Mouse (Mus musculus) hindbrain, embryonic 16.5 days (tissue): ENCODE measurements at regions not wholly inside any gene's neighbourhood (a gene's known extent, or its start where the extent isn't known, plus 50 kb on each side); places are given as distances from the start of the nearest gene placed in this dataset.

Experiments used
- ATAC-seq: fragments of 200-750 bp; cut with Nextera tagmentation; 2 replicates; pipeline ENCODE4 v1.8.0; 2017; ENCODE audit warnings: moderate TSS enrichment, moderate library complexity
- H3K27ac ChIP-seq: fragments of 300-500 bp; sonication (generic); 2 replicates; pipeline ENCODE4 v1.5.1; 2014; ENCODE audit warnings: low read depth, mild to moderate bottlenecking, control low read depth, low read length, moderate library complexity
- H3K27me3 ChIP-seq: fragments of 300-500 bp; sonication (generic); replicated peaks from 2 replicates; pipeline ENCODE4 v1.6.1; 2014; ENCODE audit warnings: low read length; ENCODE audit not compliant: control insufficient read depth, insufficient read depth
- H3K36me3 ChIP-seq: fragments of 300-500 bp; sonication (generic); 2 replicates; pipeline ENCODE4 v1.6.1; 2014; ENCODE audit warnings: mild to moderate bottlenecking, low read length, moderate library complexity, mixed read lengths; ENCODE audit not compliant: control insufficient read depth, insufficient read depth
- H3K4me1 ChIP-seq: fragments of 300-500 bp; sonication (generic); 2 replicates; pipeline ENCODE4 v1.6.1; 2014; ENCODE audit warnings: low read depth, low read length; ENCODE audit not compliant: control insufficient read depth, insufficient read depth
- H3K4me2 ChIP-seq: fragments of 300-500 bp; sonication (generic); 2 replicates; pipeline ENCODE4 v1.6.1; 2014; ENCODE audit warnings: mild to moderate bottlenecking, low read length, control low read depth, moderate library complexity
- H3K4me3 ChIP-seq: fragments of 300-500 bp; sonication (generic); 2 replicates; pipeline ENCODE4 v1.5.1; 2014; ENCODE audit warnings: mild to moderate bottlenecking, low read length, control low read depth, moderate library complexity
- H3K9ac ChIP-seq: fragments of 300-500 bp; sonication (generic); 2 replicates; pipeline ENCODE4 v1.6.1; 2014; ENCODE audit warnings: low read depth, mild to moderate bottlenecking, control low read depth, low read length, moderate library complexity
- H3K9me3 ChIP-seq: fragments of 300-500 bp; sonication (generic); 2 replicates; pipeline ENCODE4 v1.6.1; 2014; ENCODE audit warnings: mild to moderate bottlenecking, low read length, moderate library complexity; ENCODE audit not compliant: control insufficient read depth
- whole genome bisulfite sequencing: fragments of 180-500 bp; shearing (Covaris S2); extraction: QIAGEN DNeasy Blood & Tissue Kit; methylation state at CpG from one replicate; pipeline ENCODE4 v1.1.7; 2014; 5-methylcytosine and 5-hydroxymethylcytosine counted together

DNA sequence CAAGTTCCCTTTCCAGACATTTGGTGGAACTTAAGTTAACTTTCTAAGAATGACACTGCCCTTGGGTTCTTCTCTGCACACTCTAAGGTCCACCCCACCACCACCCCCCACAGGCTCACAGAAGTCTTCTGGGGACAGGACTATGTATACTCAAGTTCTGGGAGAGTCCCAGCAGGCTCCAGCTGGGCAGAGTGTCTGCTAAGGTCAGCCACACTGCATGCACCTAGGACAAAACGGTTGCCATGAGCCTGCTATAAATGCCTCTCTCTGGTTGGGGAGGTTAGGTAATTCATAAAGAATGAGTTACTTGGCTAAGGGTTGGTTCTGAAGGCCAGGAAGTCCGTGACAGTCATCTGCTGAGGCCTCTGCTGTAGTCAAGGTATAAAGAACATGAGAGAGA is 155.2 kb downstream of the Ackr3 start:
- Histone ChIP-seq H3K27ac (no peak overlapping the region), H3K9ac (no peak overlapping the region), H3K36me3 (no peaks in the 10 kb centered on the region), H3K4me1 (no peaks in the 10 kb centered on the region), H3K27me3 (no peaks in the 10 kb centered on the region), H3K4me2 (no peak overlapping the region), H3K4me3 (no peak overlapping the region), H3K9me3 (no peaks in the 10 kb centered on the region)
- no peak for ATAC-seq
- 67% methylated on average over 2 of the region's 2 CpGs for WGBS

- H3K4me2 ChIP-seq = no peak overlapping the region
- H3K27me3 ChIP-seq = no peaks in the 10 kb centered on the region
- no peaks in the 10 kb centered on the region for H3K9me3 ChIP-seq
- ATAC-seq = no peak
- no peak overlapping the region for H3K4me3 ChIP-seq
- H3K27ac ChIP-seq = no peak overlapping the region
- 84% methylated on average over 3 of the region's 3 CpGs for WGBS
- no peaks in the 10 kb centered on the region for H3K36me3 ChIP-seq
- no peak overlapping the region for H3K9ac ChIP-seq
- H3K4me1 ChIP-seq = no peaks in the 10 kb centered on the region
Observed at GRCm38 (mm10) chr1:90360065-90360464, 156.3 kb downstream of the Ackr3 start.

GRCm38 (mm10) chr1:90364444-90364843 is 160.7 kb downstream of the Ackr3 start:
- H3K9ac ChIP-seq = no peak overlapping the region
- H3K36me3 ChIP-seq = no peaks in the 10 kb centered on the region
- WGBS = 71% methylated on average over 4 of the region's 4 CpGs
- H3K4me2 ChIP-seq = no peak overlapping the region
- no peaks in the 10 kb centered on the region for H3K27me3 ChIP-seq
- no peak overlapping the region for H3K4me3 ChIP-seq
- H3K27ac ChIP-seq = no peak overlapping the region
- no peak for ATAC-seq
- H3K4me1 ChIP-seq = no peaks in the 10 kb centered on the region
- no peaks in the 10 kb centered on the region for H3K9me3 ChIP-seq

GRCm38 (mm10) chr1:90368581-90368980 is 164.8 kb downstream of the Ackr3 start:
- Histone ChIP-seq H3K4me1 (no peaks in the 10 kb centered on the region), H3K9ac (no peak overlapping the region), H3K36me3 (no peaks in the 10 kb centered on the region), H3K27me3 (no peaks in the 10 kb centered on the region), H3K4me3 (no peak overlapping the region), H3K27ac (no peak overlapping the region), H3K4me2 (no peak overlapping the region), H3K9me3 (no peaks in the 10 kb centered on the region)
- 84% methylated on average over 10 of the region's 10 CpGs for WGBS
- ATAC-seq = no peak

GRCm38 (mm10) chr1:90369287-90369686 is 165.5 kb downstream of the Ackr3 start:
- Histone ChIP-seq H3K4me2 (no peak overlapping the region), H3K36me3 (no peaks in the 10 kb centered on the region), H3K9me3 (no peaks in the 10 kb centered on the region), H3K4me3 (no peak overlapping the region), H3K27me3 (no peaks in the 10 kb centered on the region), H3K27ac (no peak overlapping the region), H3K9ac (no peak overlapping the region), H3K4me1 (no peaks in the 10 kb centered on the region)
- WGBS = 80% methylated on average over 2 of the region's 2 CpGs
- no peak for ATAC-seq

DNA sequence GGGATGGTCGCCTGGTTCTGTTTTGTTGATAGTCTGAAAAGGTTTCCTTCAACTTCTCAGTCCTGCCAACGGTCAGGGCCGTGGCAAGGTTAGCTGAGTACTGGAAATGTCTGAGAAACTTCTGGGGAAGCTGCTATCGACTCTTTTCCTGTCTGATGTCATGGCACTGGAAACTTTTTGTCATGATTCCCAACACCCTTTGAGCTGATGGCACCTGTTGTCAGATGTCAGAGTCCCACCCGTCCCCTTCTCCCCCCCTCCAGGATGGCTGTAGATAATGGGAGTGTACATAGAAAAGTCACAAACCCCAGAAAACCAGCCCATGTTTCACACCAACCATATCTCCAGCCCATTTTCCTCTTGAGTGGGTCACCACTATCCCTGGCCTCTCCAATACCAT is 167.0 kb downstream of the Ackr3 start:
- ATAC-seq = no peak
- no peak overlapping the region for H3K4me3 ChIP-seq
- H3K27me3 ChIP-seq = no peaks in the 10 kb centered on the region
- no peak overlapping the region for H3K4me2 ChIP-seq
- no peak overlapping the region for H3K9ac ChIP-seq
- no peaks in the 10 kb centered on the region for H3K4me1 ChIP-seq
- no peaks in the 10 kb centered on the region for H3K9me3 ChIP-seq
- 72% methylated on average over 5 of the region's 5 CpGs for WGBS
- no peaks in the 10 kb centered on the region for H3K36me3 ChIP-seq
- H3K27ac ChIP-seq = no peak overlapping the region

GRCm38 (mm10) chr1:90373001-90373400 is 169.2 kb downstream of the Ackr3 start:
- H3K27me3 ChIP-seq = no peaks in the 10 kb centered on the region
- no peak overlapping the region for H3K4me3 ChIP-seq
- WGBS = 51% methylated on average over 5 of the region's 5 CpGs
- H3K4me1 ChIP-seq = no peaks in the 10 kb centered on the region
- no peaks in the 10 kb centered on the region for H3K36me3 ChIP-seq
- no peak overlapping the region for H3K4me2 ChIP-seq
- no peak for ATAC-seq
- H3K9ac ChIP-seq = no peak overlapping the region
- H3K27ac ChIP-seq = no peak overlapping the region
- no peaks in the 10 kb centered on the region for H3K9me3 ChIP-seq

DNA sequence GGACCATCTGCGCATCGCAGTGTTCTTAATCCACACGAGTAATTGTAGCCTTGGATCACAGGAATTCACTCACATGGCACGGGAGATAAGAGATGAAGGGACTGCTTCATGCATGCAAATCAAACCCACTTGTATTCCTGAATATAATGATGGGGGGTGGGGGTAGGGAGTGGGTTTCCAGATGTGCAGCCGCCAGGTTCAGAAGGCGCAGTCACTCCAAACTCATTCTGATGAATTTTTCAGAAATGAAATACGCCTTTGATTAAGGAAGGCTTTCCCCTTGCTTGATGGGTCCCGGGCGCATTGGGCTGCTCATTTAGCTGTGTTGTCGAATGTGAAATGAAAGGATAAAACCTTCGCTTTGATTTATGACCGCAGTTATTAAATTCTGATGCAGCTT is 170.7 kb downstream of the Ackr3 start:
- Histone ChIP-seq H3K27ac (no peak overlapping the region), H3K9me3 (no peaks in the 10 kb centered on the region), H3K4me2 (no peak overlapping the region), H3K9ac (no peak overlapping the region), H3K27me3 (no peaks in the 10 kb centered on the region), H3K4me1 (no peaks in the 10 kb centered on the region), H3K36me3 (no peaks in the 10 kb centered on the region), H3K4me3 (no peak overlapping the region)
- ATAC-seq = no peak
- WGBS = 65% methylated on average over 12 of the region's 12 CpGs

DNA sequence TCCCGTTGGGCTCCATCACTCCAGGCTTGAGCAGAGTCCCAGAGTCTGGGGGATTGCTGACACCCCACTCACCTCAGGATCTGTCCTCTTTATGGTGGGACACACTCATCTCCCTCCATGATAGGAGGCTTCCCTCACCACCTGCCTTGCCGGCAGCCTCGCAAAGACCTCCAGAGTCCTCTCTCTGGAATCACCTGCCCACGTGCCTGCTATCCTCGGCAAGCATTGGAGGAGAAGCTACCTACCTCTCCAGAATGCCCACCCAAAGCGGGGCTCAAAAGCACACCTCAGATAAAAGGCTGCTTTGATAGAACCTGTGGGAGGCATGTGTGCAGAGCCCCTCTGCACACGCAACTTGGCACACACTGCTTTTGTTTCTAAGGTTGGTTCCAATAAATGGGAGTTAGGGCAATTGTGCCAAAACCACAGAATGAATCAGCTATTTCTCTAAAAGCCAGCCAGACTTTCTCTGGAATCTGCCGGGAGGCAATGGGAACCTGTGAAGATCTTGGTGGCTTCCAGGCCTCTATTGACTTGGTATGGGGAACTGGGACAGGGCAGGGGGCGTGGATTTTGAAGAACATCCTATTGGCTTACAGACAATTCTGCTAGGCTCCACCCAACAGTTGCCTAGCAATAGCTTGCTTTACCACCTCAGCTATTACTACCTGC is 176.4 kb downstream of the Ackr3 start:
- Histone ChIP-seq H3K36me3 (no peaks in the 10 kb centered on the region), H3K27ac (no peak overlapping the region), H3K9ac (no peak overlapping the region), H3K4me2 (no peak overlapping the region), H3K4me3 (no peak overlapping the region), H3K9me3 (no peaks in the 10 kb centered on the region), H3K27me3 (no peaks in the 10 kb centered on the region), H3K4me1 (no peaks in the 10 kb centered on the region)
- WGBS = 87% methylated on average over 9 of the region's 9 CpGs
- ATAC-seq = no peak
